ENCODE assay signal across 15 mouse cellular contexts in genomic region chr2:139325501-139325900, GRCm38 (mm10).
"Had no signal": no experiment of that assay in that cellular context is flagged by ENCODE, and none has a peak within 500 bp of the region (broad histone marks: within the 10 kb centered on the region; RNA-seq: fewer than 3 reads in every experiment).

No protein-coding gene starts in this region.

- H3K9me3 ChIP-seq: neural tube, embryonic 15.5 days; stomach, embryonic 15.5 days had no signal

- H3K27me3 ChIP-seq: neural tube, embryonic 15.5 days; stomach, embryonic 15.5 days had no signal

- H3K27ac ChIP-seq: neural tube, embryonic 15.5 days; stomach, embryonic 15.5 days; stomach, postnatal 0 days had no signal

- H3K4me1 ChIP-seq: neural tube, embryonic 15.5 days; stomach, embryonic 15.5 days had no signal

- H3K36me3 ChIP-seq: neural tube, embryonic 15.5 days; stomach, embryonic 15.5 days had no signal

- DNase-seq: retina, postnatal 1 day; right cerebral cortex, adult 18-20 months; right cerebral cortex, postnatal 14 days; right cerebral cortex, postnatal 25 days; right cerebral cortex, postnatal 4 days; spleen, adult 18-20 months; thymus, adult 18-20 months; thymus, adult 2 months; thymus, postnatal 14 days; thymus, postnatal 25 days; thymus, postnatal 36 days; thymus, postnatal 4 days had no signal

- H3K9ac ChIP-seq: neural tube, embryonic 15.5 days; stomach, embryonic 15.5 days had no signal

- H3K4me3 ChIP-seq: neural tube, embryonic 15.5 days; stomach, embryonic 15.5 days had no signal

- H3K4me2 ChIP-seq: neural tube, embryonic 15.5 days; stomach, embryonic 15.5 days had no signal
